Mouse (Mus musculus) ES-E14 (cell line): Measurements from ENCODE around the gene Sbk2. TPM values are rescaled to one million over a fixed set of nuclear protein-coding genes. Genes with fewer than 3 reads are reported as not detected.

Source experiments
- DNase-seq: peaks from one replicate; pipeline ENCODE4 v3.0.0-alpha.2; 2013; ENCODE audit warnings: low read depth, low spot score
- H3K27ac ChIP-seq: 2 replicates; pipeline ENCODE4 v1.5.1; 2012; ENCODE audit warnings: low read depth, mild to moderate bottlenecking, low read length, moderate library complexity, mixed read lengths; ENCODE audit not compliant: poor library complexity, insufficient read depth, severe bottlenecking
- H3K36me3 ChIP-seq: 2 replicates; pipeline ENCODE4 v1.6.1; 2012; ENCODE audit warnings: mild to moderate bottlenecking, low read length, moderate library complexity, mixed read lengths; ENCODE audit not compliant: control insufficient read depth, poor library complexity, insufficient read depth, severe bottlenecking
- H3K4me1 ChIP-seq, 2 experiments: fragments of 150-350 bp in 1 of 2; sonication (generic) in 1 of 2; 2 replicates each; pipeline ENCODE4 v1.6.1; 2012; ENCODE audit warnings: low read length in 2 of 2, mild to moderate bottlenecking in 1 of 2, mixed read lengths in 1 of 2; ENCODE audit not compliant: control insufficient read depth in 2 of 2, insufficient read depth in 2 of 2, poor library complexity in 1 of 2
- H3K4me3 ChIP-seq, 2 experiments: fragments of 150-350 bp in 1 of 2; sonication (generic) in 1 of 2; 2 replicates each; pipeline ENCODE4 v1.5.1; 2012; ENCODE audit warnings: low read length in 2 of 2, low read depth in 1 of 2, mild to moderate bottlenecking in 1 of 2, mixed read lengths in 1 of 2; ENCODE audit not compliant: insufficient read depth in 1 of 2, poor library complexity in 1 of 2, severe bottlenecking in 1 of 2
- H3K9ac ChIP-seq: 2 replicates; pipeline ENCODE4 v1.6.1; 2012; ENCODE audit warnings: low read depth, mild to moderate bottlenecking, low read length, mixed read lengths; ENCODE audit not compliant: poor library complexity, insufficient read depth, severe bottlenecking
- H3K9me3 ChIP-seq: fragments of 150-350 bp; sonication (generic); 2 replicates; pipeline ENCODE4 v1.6.1; 2012; ENCODE audit warnings: low read depth, mild to moderate bottlenecking, low read length; ENCODE audit not compliant: control insufficient read depth, insufficient read depth
- CHD2 ChIP-seq: IDR thresholded peaks from 2 replicates; pipeline ENCODE4 v1.6.1; 2014; ENCODE audit warnings: mild to moderate bottlenecking, low read depth, low read length, inconsistent platforms
- HCFC1 ChIP-seq: IDR thresholded peaks from 2 replicates; pipeline ENCODE4 v1.6.1; 2012; ENCODE audit warnings: low read length, inconsistent platforms, borderline replicate concordance; ENCODE audit not compliant: insufficient read depth
- MAFK ChIP-seq: IDR thresholded peaks from 2 replicates; pipeline ENCODE4 v1.6.1; 2014; ENCODE audit warnings: mild to moderate bottlenecking, low read depth, low read length, inconsistent platforms; ENCODE audit not compliant: insufficient read depth
- ZC3H11A ChIP-seq: IDR thresholded peaks from 2 replicates; pipeline ENCODE4 v1.6.1; 2012; ENCODE audit warnings: low read depth, mild to moderate bottlenecking, inconsistent platforms, low read length, borderline replicate concordance
- ZNF384 ChIP-seq: IDR thresholded peaks from 2 replicates; pipeline ENCODE4 v1.6.1; 2012; ENCODE audit warnings: low read depth, low read length, inconsistent platforms
- in situ Hi-C, 2 experiments: fragments of 600-800 bp; cut with MboI; formaldehyde crosslinking; loops; one replicate each; pipeline ENCODE4 v1.15.1; 2025; ENCODE audit warnings: low sequenced_read_pairs in 2 of 2, inconsistent platforms in 1 of 2; ENCODE audit not compliant: unreplicated experiment in 2 of 2
- total RNA-seq: library from RNA; depleted of rRNA; stranded (reverse); fragments of 300-350 nt; gene quantifications from 2 replicates; pipeline ENCODE4 v1.2.3, GENCODE M21; 2012

Gene Sbk2
- total RNA-seq, 1 experiment = 0.22 TPM

GRCm38 (mm10) chr7:4926849-4927248, 37.4 kb downstream of the Sbk2 start:
- H3K36me3 ChIP-seq = no peaks in the 10 kb centered on the region
- H3K4me3 ChIP-seq = no peak overlapping the region
- no peak overlapping the region for H3K9ac ChIP-seq
- H3K27ac ChIP-seq = no peak overlapping the region
- in situ Hi-C loops = no loop called here
- peaks cover 2 to 20% of the 10 kb centered on the region in 2 experiments; a peak in 3 of 4 replicates for H3K4me1 ChIP-seq
- TF ChIP-seq HCFC1 (no peak), ZC3H11A (no peak), MAFK (no peak), CHD2 (no peak), ZNF384 (no peak)
- no peaks in the 10 kb centered on the region for H3K9me3 ChIP-seq
- no peak for DNase-seq

DNA sequence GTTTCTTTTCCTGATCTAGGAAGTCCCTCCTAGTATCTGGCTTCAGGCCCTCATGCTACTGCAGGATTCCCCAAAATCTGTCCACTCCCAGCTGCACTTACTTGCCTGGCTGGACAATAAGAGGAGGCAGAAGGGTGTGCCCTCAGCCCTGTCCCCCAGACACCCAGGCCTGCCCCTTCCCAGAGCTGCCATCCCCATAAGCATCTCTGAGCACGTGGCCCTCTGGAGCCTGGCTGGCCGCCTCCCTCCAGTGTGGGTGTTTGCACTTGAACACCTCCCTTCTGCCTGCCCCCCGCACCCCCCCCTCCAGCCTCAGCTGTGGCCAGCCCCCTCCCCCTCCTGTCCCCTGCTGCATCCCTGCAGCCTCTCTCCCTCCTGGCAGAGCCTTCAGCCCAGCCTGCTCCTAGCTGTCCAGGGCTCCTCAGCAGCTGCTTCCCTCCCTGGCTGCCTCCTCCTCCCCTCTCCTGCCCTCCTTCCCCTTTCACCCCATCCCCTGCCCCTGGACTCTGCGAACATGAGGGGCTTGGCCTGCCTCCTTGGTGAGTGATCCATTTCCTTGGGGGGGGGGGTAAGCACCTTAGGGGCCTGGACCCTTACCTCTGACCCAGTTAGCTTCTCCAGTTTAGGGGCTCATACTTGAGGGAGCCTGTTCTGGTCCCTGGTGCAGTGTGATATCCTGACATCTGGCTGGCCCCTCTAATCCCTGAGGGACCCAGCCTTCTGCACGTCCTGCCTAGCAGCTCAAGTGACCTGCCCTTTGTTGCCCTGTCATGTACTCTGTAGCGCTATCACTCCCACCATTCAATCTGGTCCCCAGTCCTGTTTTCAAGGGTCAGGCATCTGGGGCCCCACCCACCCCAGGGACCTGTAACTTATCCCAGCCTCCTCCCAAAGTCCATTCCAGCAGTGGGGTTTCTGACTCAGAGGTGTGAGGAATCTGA, 38.5 kb downstream of the Sbk2 start, which contains the start of gene Ssc5d:
Ssc5d (plus strand) TSS at position 345 of the 941 bp plus-strand sequence.
- TF ChIP-seq ZC3H11A = no peak
- no peak for TF ChIP-seq MAFK
- no peak for TF ChIP-seq HCFC1
- no peak for TF ChIP-seq ZNF384
- no peak for TF ChIP-seq CHD2
- H3K4me1 ChIP-seq = peaks cover 4 to 28% of the 10 kb centered on the region in 2 experiments; a peak in 3 of 4 replicates
- no peak for DNase-seq
- H3K9ac ChIP-seq = no peak within 1 kb of the TSS
- no peak within 1 kb of the TSS for H3K27ac ChIP-seq
- H3K4me3 ChIP-seq = no peak within 1 kb of the TSS
- in situ Hi-C loops = no loop called here
- no peaks in the 10 kb centered on the region for H3K36me3 ChIP-seq
- H3K9me3 ChIP-seq = no peaks in the 10 kb centered on the region

- no peak overlapping the region for H3K4me3 ChIP-seq
- in situ Hi-C loops = no loop called here
- H3K9ac ChIP-seq = no peak overlapping the region
- H3K4me1 ChIP-seq = peaks cover 4 to 35% of the 10 kb centered on the region in 2 experiments; a peak in 3 of 4 replicates
- H3K27ac ChIP-seq = no peak overlapping the region
- TF ChIP-seq CHD2 (no peak), ZC3H11A (no peak), ZNF384 (no peak), HCFC1 (no peak)
- no peaks in the 10 kb centered on the region for H3K9me3 ChIP-seq
- no peaks in the 10 kb centered on the region for H3K36me3 ChIP-seq
- no peak for DNase-seq
Measured at GRCm38 (mm10) chr7:4924891-4925301, 39.3 kb downstream of the Sbk2 start.

GRCm38 (mm10) chr7:4924483-4924882, 39.7 kb downstream of the Sbk2 start:
- H3K36me3 ChIP-seq = no peaks in the 10 kb centered on the region; the same call in 1 of the 2 replicates
- TF ChIP-seq CHD2 = no peak
- TF ChIP-seq ZC3H11A = no peak
- TF ChIP-seq MAFK = no peak
- TF ChIP-seq ZNF384 = no peak
- H3K4me1 ChIP-seq = peaks cover 4 to 36% of the 10 kb centered on the region in 2 experiments; a peak in 3 of 4 replicates
- H3K9ac ChIP-seq = no peak overlapping the region
- H3K4me3 ChIP-seq = peak overlapping the region in 1 of 2 experiments; percentile 54; a peak in 2 of 4 replicates
- in situ Hi-C loops = no loop called here
- DNase-seq = no peak
- no peak overlapping the region for H3K27ac ChIP-seq
- no peaks in the 10 kb centered on the region for H3K9me3 ChIP-seq
